ENCODE assay signal across 28 mouse cellular contexts in the genomic region with DNA sequence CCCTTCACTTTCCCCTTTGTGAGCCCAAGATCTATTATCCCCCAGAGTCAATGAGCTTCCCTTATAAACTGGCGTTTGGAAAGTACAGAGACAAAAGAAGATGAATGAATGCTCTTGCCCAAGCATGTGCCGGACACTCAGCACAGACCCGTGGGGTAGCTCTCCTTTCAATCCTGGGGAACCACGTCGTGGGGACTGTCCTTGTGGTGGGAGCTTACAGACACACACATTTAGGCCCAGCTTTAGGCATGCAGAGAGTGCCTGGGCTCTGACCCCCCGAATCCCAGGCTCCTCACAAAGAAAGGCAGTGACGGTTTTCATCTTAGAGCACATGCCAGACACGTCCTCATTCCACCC. TPM values are rescaled to one million over a fixed set of nuclear protein-coding genes. Genes with fewer than 3 reads are reported as not detected.
DNase-seq lines count a peak whose midpoint lies in the region; ATAC-seq lines count a peak whose summit lies in the region.
"Had no signal": no experiment of that assay in that cellular context is flagged by ENCODE, and none has a peak within 500 bp of the region (broad histone marks: within the 10 kb centered on the region; RNA-seq: fewer than 3 reads in every experiment).

No protein-coding gene starts in this region.

- no peaks in the 10 kb centered on the region for H3K36me3 ChIP-seq in forebrain, embryonic 16.5 days (ENCODE audit: control insufficient read depth, insufficient read depth)
- peaks cover 56% of the 10 kb centered on the region for H3K36me3 ChIP-seq in forebrain, embryonic 12.5 days (replicated peaks)
- no peaks in the 10 kb centered on the region for H3K36me3 ChIP-seq in neural tube, embryonic 11.5 days (ENCODE audit: control insufficient read depth, insufficient read depth, low read length)
- peaks cover 14% of the 10 kb centered on the region; the same call in 1 of the 2 replicates for H3K36me3 ChIP-seq in neural tube, embryonic 13.5 days
- H3K36me3 ChIP-seq: embryonic facial prominence, embryonic 12.5 days; limb, embryonic 10.5 days; limb, embryonic 15.5 days; liver, embryonic 13.5 days had no signal

- 0 out of 2 replicates have a peak, but pooled peaks cover 3% of the 10 kb centered on the region for H3K9me3 ChIP-seq in forebrain, embryonic 16.5 days (ENCODE audit: control insufficient read depth, low read length)
- H3K9me3 ChIP-seq in forebrain, embryonic 12.5 days: 0 out of 2 replicates have a peak, but pooled peaks cover 5% of the 10 kb centered on the region
- no peaks in the 10 kb centered on the region for H3K9me3 ChIP-seq in neural tube, embryonic 11.5 days (ENCODE audit: control insufficient read depth, low read length)
- no peaks in the 10 kb centered on the region for H3K9me3 ChIP-seq in neural tube, embryonic 13.5 days
- H3K9me3 ChIP-seq: embryonic facial prominence, embryonic 12.5 days; limb, embryonic 10.5 days; limb, embryonic 15.5 days; liver, embryonic 13.5 days had no signal

- H3K4me2 ChIP-seq in forebrain, embryonic 16.5 days (ENCODE audit: low read length): no peak overlapping the region
- no peak overlapping the region for H3K4me2 ChIP-seq in forebrain, embryonic 12.5 days
- H3K4me2 ChIP-seq in neural tube, embryonic 11.5 days (ENCODE audit: low read depth): no peak overlapping the region
- no peak overlapping the region for H3K4me2 ChIP-seq in neural tube, embryonic 13.5 days
- H3K4me2 ChIP-seq: embryonic facial prominence, embryonic 12.5 days; heart, embryonic 11.5 days; limb, embryonic 15.5 days; liver, embryonic 13.5 days; midbrain, embryonic 11.5 days had no signal

- 34% methylated on average over 8 of the region's 8 CpGs for WGBS in forebrain, embryonic 16.5 days
- 55% methylated on average over 8 of the region's 8 CpGs for WGBS in forebrain, embryonic 12.5 days
- 41% methylated on average over 8 of the region's 8 CpGs for WGBS in neural tube, embryonic 11.5 days
- WGBS in neural tube, embryonic 13.5 days: 27% methylated on average over 8 of the region's 8 CpGs

- peak overlapping the region; percentile 9; the same call in 1 of the 2 replicates for H3K27ac ChIP-seq in forebrain, embryonic 16.5 days (ENCODE audit: low read length)
- H3K27ac ChIP-seq in forebrain, embryonic 12.5 days: no peak overlapping the region
- no peak overlapping the region for H3K27ac ChIP-seq in neural tube, embryonic 11.5 days (ENCODE audit: low read depth, low read length)
- no peak overlapping the region for H3K27ac ChIP-seq in neural tube, embryonic 13.5 days (replicated peaks)
- H3K27ac ChIP-seq: embryonic facial prominence, embryonic 12.5 days; gastrocnemius, adult 2 months; kidney, postnatal 0 days; limb, embryonic 10.5 days; limb, embryonic 15.5 days; liver, embryonic 13.5 days; macrophage had no signal

- peak; percentile 59 for DNase-seq in neural tube, embryonic 11.5 days (ENCODE audit: low spot score)
- DNase-seq in neural tube, embryonic 10.5 days (ENCODE audit: extremely low spot score, low spot score): no peak
- DNase-seq in right cerebral cortex, postnatal 25 days: no peak
- no peak for DNase-seq in kidney, adult 18-20 months
- DNase-seq: cerebellum, adult 8-10 months; cerebellum, postnatal 25 days; gastrocnemius, adult 2 months; gastrocnemius, postnatal 36 days; heart, adult 18-20 months; heart, postnatal 4 days; layer of hippocampus, postnatal 36 days; liver, embryonic 13.5 days; lung, adult 18-20 months; thymus, adult 2 months; thymus, postnatal 36 days had no signal

- no peak overlapping the region for H3K9ac ChIP-seq in forebrain, embryonic 16.5 days (replicated peaks; ENCODE audit: low read depth, low read length)
- no peak overlapping the region for H3K9ac ChIP-seq in forebrain, embryonic 12.5 days
- H3K9ac ChIP-seq in neural tube, embryonic 11.5 days (ENCODE audit: low read length): no peak overlapping the region
- H3K9ac ChIP-seq in neural tube, embryonic 13.5 days: no peak overlapping the region
- H3K9ac ChIP-seq: embryonic facial prominence, embryonic 12.5 days; limb, embryonic 15.5 days; liver, embryonic 13.5 days had no signal

- no peak overlapping the region for H3K4me3 ChIP-seq in forebrain, embryonic 16.5 days (replicated peaks; ENCODE audit: low read length)
- no peak overlapping the region for H3K4me3 ChIP-seq in forebrain, embryonic 12.5 days (replicated peaks)
- no peak overlapping the region for H3K4me3 ChIP-seq in neural tube, embryonic 11.5 days (ENCODE audit: low read depth, low read length)
- H3K4me3 ChIP-seq in neural tube, embryonic 13.5 days: no peak overlapping the region
- H3K4me3 ChIP-seq: embryonic facial prominence, embryonic 12.5 days; gastrocnemius, adult 2 months; limb, embryonic 10.5 days; limb, embryonic 15.5 days; liver, embryonic 13.5 days; myocyte had no signal

- no peaks in the 10 kb centered on the region for H3K27me3 ChIP-seq in forebrain, embryonic 16.5 days (replicated peaks; ENCODE audit: control insufficient read depth, insufficient read depth, low read length)
- H3K27me3 ChIP-seq in forebrain, embryonic 12.5 days: no peaks in the 10 kb centered on the region
- no peaks in the 10 kb centered on the region for H3K27me3 ChIP-seq in neural tube, embryonic 11.5 days (ENCODE audit: control insufficient read depth, insufficient read depth, low read length)
- peaks cover 19% of the 10 kb centered on the region for H3K27me3 ChIP-seq in neural tube, embryonic 13.5 days
- H3K27me3 ChIP-seq: embryonic facial prominence, embryonic 12.5 days; limb, embryonic 15.5 days; liver, embryonic 13.5 days; Patski had no signal

- no peaks in the 10 kb centered on the region; the same call in 1 of the 2 replicates for H3K4me1 ChIP-seq in forebrain, embryonic 16.5 days (replicated peaks; ENCODE audit: control insufficient read depth, insufficient read depth, low read length)
- no peaks in the 10 kb centered on the region; the same call in 1 of the 2 replicates for H3K4me1 ChIP-seq in forebrain, embryonic 12.5 days
- peaks cover 6% of the 10 kb centered on the region; the same call in 1 of the 2 replicates for H3K4me1 ChIP-seq in neural tube, embryonic 11.5 days (ENCODE audit: control insufficient read depth, insufficient read depth, low read length)
- H3K4me1 ChIP-seq in neural tube, embryonic 13.5 days (replicated peaks): peaks cover 28% of the 10 kb centered on the region
- H3K4me1 ChIP-seq: embryonic facial prominence, embryonic 12.5 days; limb, embryonic 15.5 days; liver, embryonic 13.5 days had no signal

- ATAC-seq in forebrain, embryonic 16.5 days: no peak
- ATAC-seq in forebrain, embryonic 12.5 days (ENCODE audit: low FRiP score): no peak
- peak; percentile 69 for ATAC-seq in neural tube, embryonic 11.5 days (ENCODE audit: insufficient read depth, low FRiP score, low TSS enrichment)
- ATAC-seq in neural tube, embryonic 13.5 days (ENCODE audit: low read depth): peak; percentile 12; the same call in 1 of the 2 replicates
- ATAC-seq: lung, postnatal 0 days; Patski had no signal

RNA-seq across cellular contexts. Expression of a gene that starts 40.8 kb away (rescaled TPM):
- polyA plus RNA-seq in forebrain, embryonic 16.5 days (2015; fragmentation: Nextera tagmentation; extraction: Ambion mirVana): 51.2 and 59.1 TPM in 2 replicates
- polyA plus RNA-seq in forebrain, embryonic 12.5 days (2016; fragmentation: Nextera tagmentation; extraction: Ambion mirVana): 43.2 and 48.0 TPM in 2 replicates
- polyA plus RNA-seq in neural tube, embryonic 11.5 days (2014; fragmentation: Nextera tagmentation; extraction: Ambion mirVana): 32.4 and 34.0 TPM in 2 replicates
- 43.3 and 45.8 TPM in 2 replicates for polyA plus RNA-seq in neural tube, embryonic 13.5 days (2015; fragmentation: Nextera tagmentation; extraction: Ambion mirVana)

Comparison
In these comparisons a context has a peak if more than half of its experiments do, and no peak if none do; other contexts are left out.
1. ATAC-seq: peak in neural tube, embryonic 11.5 days (single experiment) and neural tube, embryonic 13.5 days (single experiment); none in forebrain, embryonic 16.5 days (single experiment) and forebrain, embryonic 12.5 days (single experiment).